Mouse (Mus musculus): ENCODE data around the gene Gkn1. TPM values are rescaled to one million over a fixed set of nuclear protein-coding genes. Genes with fewer than 3 reads are reported as not detected.

The Gkn1 gene
- polyA plus RNA-seq, 1 experiment from 2014 or later, result not detected

Other genes with a start within 250 kb of the Gkn1 start
- gene D6Ertd527e, start 246.2 kb downstream of the Gkn1 start, polyA plus RNA-seq (2018), result 0.20 TPM in 1 of 3 replicates, not detected in the others
- gene Antxr1, start 15.1 kb downstream of the Gkn1 start, polyA plus RNA-seq (2018), result 0.20 to 0.55 TPM (median 0.40 TPM) in 3 replicates
- gene Gkn2, start 22.4 kb upstream of the Gkn1 start, polyA plus RNA-seq (2018), result not detected in 3 replicates
- not detected in 3 replicates for gene Gkn3, start 38.0 kb upstream of the Gkn1 start, polyA plus RNA-seq (2018)
- gene Bmp10, start 78.1 kb upstream of the Gkn1 start, polyA plus RNA-seq (2018), result not detected in 3 replicates
- 57.1 to 128 TPM (median 92.0 TPM) in 3 replicates for gene Arhgap25, start 182.3 kb upstream of the Gkn1 start, polyA plus RNA-seq (2018)
- gene Prokr1, start 239.8 kb upstream of the Gkn1 start, polyA plus RNA-seq (2018), result 0.82 to 2.6 TPM (median 1.1 TPM) in 3 replicates